Mouse (Mus musculus): ENCODE data around the gene Gfra4. TPM values are rescaled to one million over a fixed set of nuclear protein-coding genes. Genes with fewer than 3 reads are reported as not detected.

Gfra4 gene
- polyA plus RNA-seq (2015; fragmentation: Nextera tagmentation; extraction: Ambion mirVana), result 71.0 and 82.5 TPM in 2 replicates

DNA sequence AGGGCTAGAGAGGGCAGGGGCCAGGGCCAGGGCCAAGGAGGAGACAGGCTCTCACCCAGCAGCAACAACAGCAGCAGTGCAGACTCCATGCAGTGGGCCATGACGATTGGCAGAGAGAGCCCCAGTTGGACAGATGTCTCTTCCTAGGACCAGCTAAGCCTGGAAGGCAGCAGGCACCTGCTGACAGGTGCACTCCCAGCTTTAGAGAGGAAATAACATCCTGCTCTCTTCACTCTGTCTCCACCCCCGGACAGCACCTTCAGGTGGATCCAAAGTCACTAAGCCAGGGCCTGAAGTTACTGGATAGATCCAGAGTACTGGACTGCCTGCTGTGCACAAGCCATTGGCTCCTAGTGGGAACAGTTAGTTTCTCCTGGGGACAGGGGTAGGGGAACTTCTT, at the start of gene Gfra4:
Gfra4 (minus strand) TSS at position 101 of the 400 bp plus-strand sequence.

DNA sequence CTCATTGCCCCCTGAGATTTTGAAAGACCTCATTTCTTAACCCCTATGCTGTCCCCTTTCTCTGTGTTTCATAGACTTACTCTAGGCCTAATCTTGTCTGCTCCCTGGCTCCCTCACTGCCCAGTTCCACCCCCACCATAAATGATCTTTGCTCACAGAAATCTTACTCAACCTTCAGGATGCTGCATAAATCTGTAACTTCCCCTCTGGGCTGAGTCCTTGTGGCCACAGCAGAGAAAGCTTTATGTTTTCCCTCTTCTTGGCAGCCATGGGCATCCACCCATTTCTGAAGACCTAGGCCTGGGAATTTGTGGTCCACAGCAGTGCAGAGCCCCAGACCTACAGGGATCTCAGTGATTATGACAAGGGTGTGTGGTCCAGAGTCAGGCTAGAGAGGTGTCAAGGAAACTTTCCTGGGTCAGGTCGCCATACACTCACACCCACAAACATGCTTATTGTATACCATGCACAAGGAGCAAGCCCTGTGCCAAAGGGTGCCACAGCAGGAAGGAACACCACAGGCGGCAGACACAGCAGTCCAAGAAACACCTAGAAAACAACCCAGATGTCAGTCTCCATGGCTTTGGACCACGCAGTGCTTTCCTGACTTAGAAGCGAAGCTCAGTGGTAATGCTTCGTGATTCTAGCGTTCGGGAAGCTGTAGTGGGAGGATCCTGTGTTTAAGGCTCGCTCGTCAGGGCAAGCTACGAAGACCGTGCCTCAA, 43.9 kb upstream of the Gfra4 start, which contains the start of gene Siglec1:
Siglec1 (minus strand) TSS at position 99 of the 724 bp plus-strand sequence.

DNA sequence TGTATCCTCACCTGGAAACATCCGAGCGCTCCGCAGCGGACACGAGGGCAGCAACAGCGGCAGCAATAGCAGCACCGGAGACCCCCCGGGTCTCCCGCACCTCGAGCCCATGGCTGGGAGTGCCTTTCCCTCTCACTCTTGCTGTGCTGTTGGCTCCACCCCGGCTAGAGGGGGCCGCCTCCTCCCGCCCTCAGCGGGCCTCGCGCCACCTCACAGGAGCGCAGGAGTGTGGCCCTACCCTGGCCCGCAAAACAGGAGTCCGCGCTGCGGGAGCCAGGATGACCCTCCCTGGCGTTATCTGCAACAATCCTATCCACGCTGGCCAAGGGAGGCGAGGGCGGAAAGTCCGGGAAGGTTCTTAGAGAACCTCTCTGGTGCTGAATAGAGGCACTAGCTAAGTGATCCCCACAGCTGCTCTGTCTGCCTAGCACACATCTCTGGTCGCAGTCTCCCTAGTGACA, 20.5 kb upstream of the Gfra4 start, which contains the start of gene Adam33:
Adam33 (minus strand) TSS at position 411 of the 461 bp plus-strand sequence.

Small RNA genes lying within 50 kb of the gene (microRNA-seq; reads per million reads assigned to microRNA genes)
- gene Mir6973b, result not detected

Other genes starting within 250 kb of the Gfra4 start
- 51.6 and 56.1 TPM in 2 replicates for gene 4930402H24Rik, start 136.7 kb downstream of the Gfra4 start, polyA plus RNA-seq (2015; fragmentation: Nextera tagmentation; extraction: Ambion mirVana)
- 13.2 and 14.3 TPM in 2 replicates for gene Atrn, start 136.6 kb downstream of the Gfra4 start, polyA plus RNA-seq (2015; fragmentation: Nextera tagmentation; extraction: Ambion mirVana)
- 2.9 and 4.2 TPM in 2 replicates for gene Adam33, start 20.7 kb upstream of the Gfra4 start, polyA plus RNA-seq (2015; fragmentation: Nextera tagmentation; extraction: Ambion mirVana)
- 0.37 and 0.43 TPM in 2 replicates for gene Siglec1, start 43.7 kb upstream of the Gfra4 start, polyA plus RNA-seq (2015; fragmentation: Nextera tagmentation; extraction: Ambion mirVana)
- gene Hspa12b, start 84.2 kb upstream of the Gfra4 start, polyA plus RNA-seq (2015; fragmentation: Nextera tagmentation; extraction: Ambion mirVana), result 4.4 and 5.4 TPM in 2 replicates
- not detected in 2 replicates for gene Gm11037, start 90.4 kb upstream of the Gfra4 start, polyA plus RNA-seq (2015; fragmentation: Nextera tagmentation; extraction: Ambion mirVana)
- gene 1700037H04Rik, start 117.0 kb upstream of the Gfra4 start, polyA plus RNA-seq (2015; fragmentation: Nextera tagmentation; extraction: Ambion mirVana), result 83.6 and 85.1 TPM in 2 replicates
- 14.7 and 16.1 TPM in 2 replicates for gene Cenpb, start 137.0 kb upstream of the Gfra4 start, polyA plus RNA-seq (2015; fragmentation: Nextera tagmentation; extraction: Ambion mirVana)
- 16.1 and 17.3 TPM in 2 replicates for gene Cdc25b, start 143.9 kb upstream of the Gfra4 start, polyA plus RNA-seq (2015; fragmentation: Nextera tagmentation; extraction: Ambion mirVana)
- gene Spef1, start 144.2 kb upstream of the Gfra4 start, polyA plus RNA-seq (2015; fragmentation: Nextera tagmentation; extraction: Ambion mirVana), result 6.7 and 7.4 TPM in 2 replicates
- gene Ap5s1, start 164.0 kb upstream of the Gfra4 start, polyA plus RNA-seq (2015; fragmentation: Nextera tagmentation; extraction: Ambion mirVana), result 34.8 and 37.2 TPM in 2 replicates
- gene Mavs, start 191.0 kb upstream of the Gfra4 start, polyA plus RNA-seq (2015; fragmentation: Nextera tagmentation; extraction: Ambion mirVana), result 8.2 and 8.6 TPM in 2 replicates
- gene Pank2, start 219.4 kb upstream of the Gfra4 start, polyA plus RNA-seq (2015; fragmentation: Nextera tagmentation; extraction: Ambion mirVana), result 25.6 and 27.7 TPM in 2 replicates